Comparison of ENCODE assay signal across 28 mouse cellular contexts in the genomic region with DNA sequence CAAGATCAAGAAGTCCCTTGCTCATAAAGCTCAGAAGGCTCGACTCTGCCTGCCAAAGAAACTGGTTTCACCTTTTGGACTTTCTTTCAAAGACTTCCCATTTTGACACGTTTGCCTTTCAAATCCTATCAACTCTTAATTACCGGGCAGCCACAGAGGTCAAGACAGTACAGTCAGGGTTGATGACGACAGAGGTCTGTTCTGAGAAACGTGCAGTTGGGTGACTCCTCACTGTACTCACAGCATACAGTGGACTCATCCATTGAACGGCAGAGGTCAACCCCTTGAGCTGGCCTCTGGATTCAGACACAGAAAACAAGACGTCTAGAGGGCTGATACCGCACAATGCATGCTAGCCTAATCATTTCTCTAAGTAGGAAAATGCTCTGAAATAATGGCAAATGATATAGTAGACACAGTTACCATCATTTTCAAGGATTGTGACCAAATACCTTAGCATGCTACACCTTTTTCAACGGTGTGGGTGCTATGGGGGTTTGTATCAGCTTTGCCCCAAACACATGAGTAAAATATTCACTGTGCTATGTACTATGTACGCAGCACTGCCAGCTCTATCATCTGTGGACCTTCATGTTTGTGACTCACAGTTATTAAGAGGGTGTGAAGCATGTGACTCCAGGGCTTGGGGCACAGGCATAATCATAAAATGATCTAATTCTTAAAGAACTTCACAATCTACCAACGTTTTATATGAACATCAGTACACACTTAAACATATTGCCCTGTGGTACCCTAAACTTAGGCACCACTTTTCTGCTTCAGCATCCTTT.
A peak's percentile ranks its signal among the peaks of the same experiment; 100 is the strongest.
DNase-seq lines count a peak whose midpoint lies in the region; ATAC-seq lines count a peak whose summit lies in the region.
"Had no signal": no experiment of that assay in that cellular context is flagged by ENCODE, and none has a peak within 500 bp of the region (broad histone marks: within the 10 kb centered on the region; RNA-seq: fewer than 3 reads in every experiment).

No protein-coding gene starts in this region.

- H3K27ac ChIP-seq in lung, embryonic 16.5 days (ENCODE audit: low read length), result no peak overlapping the region
- H3K27ac ChIP-seq: embryonic facial prominence, embryonic 13.5 days; forebrain, embryonic 10.5 days; forebrain, embryonic 15.5 days; heart, embryonic 10.5 days; heart, embryonic 15.5 days; hindbrain, embryonic 10.5 days; hindbrain, embryonic 15.5 days; liver, embryonic 14.5 days; macrophage; midbrain, embryonic 13.5 days; neural tube, embryonic 13.5 days had no signal

- peak; percentile 87 for ATAC-seq in lung, embryonic 16.5 days (ENCODE audit: low read depth)
- ATAC-seq: forebrain, embryonic 15.5 days; inflammation-experienced regulatory T-cells, adult 6 months; midbrain, embryonic 13.5 days had no signal

- WGBS in lung, embryonic 16.5 days, result 49% methylated on average over 11 of the region's 11 CpGs

- H3K9ac ChIP-seq in lung, embryonic 16.5 days (ENCODE audit: low read length), result no peak overlapping the region
- H3K9ac ChIP-seq: embryonic facial prominence, embryonic 13.5 days; forebrain, embryonic 15.5 days; heart, embryonic 15.5 days; hindbrain, embryonic 15.5 days; liver, embryonic 14.5 days; midbrain, embryonic 13.5 days; neural tube, embryonic 13.5 days had no signal

- no peaks in the 10 kb centered on the region for H3K27me3 ChIP-seq in lung, embryonic 16.5 days (ENCODE audit: control insufficient read depth, insufficient read depth, low read depth, low read length)
- H3K27me3 ChIP-seq: embryonic facial prominence, embryonic 13.5 days; forebrain, embryonic 15.5 days; heart, embryonic 15.5 days; hindbrain, embryonic 15.5 days; midbrain, embryonic 13.5 days; neural tube, embryonic 13.5 days had no signal

- no peak overlapping the region for H3K4me2 ChIP-seq in lung, embryonic 16.5 days (ENCODE audit: low read depth, low read length)
- H3K4me2 ChIP-seq: embryonic facial prominence, embryonic 13.5 days; forebrain, embryonic 15.5 days; heart, embryonic 15.5 days; hindbrain, embryonic 15.5 days; midbrain, embryonic 13.5 days; neural tube, embryonic 13.5 days had no signal

- H3K4me3 ChIP-seq in lung, embryonic 16.5 days (ENCODE audit: low read length), result no peak overlapping the region
- H3K4me3 ChIP-seq: embryonic facial prominence, embryonic 13.5 days; forebrain, embryonic 10.5 days; forebrain, embryonic 15.5 days; heart, embryonic 10.5 days; heart, embryonic 15.5 days; hindbrain, embryonic 10.5 days; hindbrain, embryonic 15.5 days; midbrain, embryonic 13.5 days; neural tube, embryonic 13.5 days had no signal

- DNase-seq in heart, adult 11 months, result peak; percentile 85
- no peak for DNase-seq in heart, adult 9 months (ENCODE audit: low spot score in 2 of 2)
- DNase-seq in kidney, postnatal 10 days, result peak; percentile 32
- no peak for DNase-seq in kidney, adult 9 months
- no peak for DNase-seq in lung, adult 18-20 months
- no peak for DNase-seq in layer of hippocampus, postnatal 36 days
- DNase-seq: adrenal gland, postnatal 36 days; cerebellum, adult 18-20 months; cerebellum, postnatal 10 days; kidney, adult 11 months; layer of hippocampus, adult 9-11 months; liver; right cerebral cortex, postnatal 4 days; thymus, adult 2 months; thymus, postnatal 36 days had no signal

- no peaks in the 10 kb centered on the region for H3K9me3 ChIP-seq in lung, embryonic 16.5 days (ENCODE audit: control insufficient read depth, low read length)
- H3K9me3 ChIP-seq: embryonic facial prominence, embryonic 13.5 days; forebrain, embryonic 10.5 days; forebrain, embryonic 15.5 days; heart, embryonic 10.5 days; heart, embryonic 15.5 days; hindbrain, embryonic 10.5 days; hindbrain, embryonic 15.5 days; midbrain, embryonic 13.5 days; neural tube, embryonic 13.5 days had no signal

- no peaks in the 10 kb centered on the region for H3K4me1 ChIP-seq in lung, embryonic 16.5 days (replicated peaks; ENCODE audit: control insufficient read depth, insufficient read depth, low read length)
- H3K4me1 ChIP-seq: embryonic facial prominence, embryonic 13.5 days; forebrain, embryonic 15.5 days; hindbrain, embryonic 10.5 days; hindbrain, embryonic 15.5 days; midbrain, embryonic 13.5 days; neural tube, embryonic 13.5 days had no signal

- H3K36me3 ChIP-seq in lung, embryonic 16.5 days (ENCODE audit: control insufficient read depth, insufficient read depth, low read length), result no peaks in the 10 kb centered on the region
- H3K36me3 ChIP-seq: embryonic facial prominence, embryonic 13.5 days; forebrain, embryonic 10.5 days; forebrain, embryonic 15.5 days; heart, embryonic 10.5 days; heart, embryonic 15.5 days; hindbrain, embryonic 10.5 days; hindbrain, embryonic 15.5 days; midbrain, embryonic 13.5 days; neural tube, embryonic 13.5 days had no signal

Comparison
In these comparisons a context has a peak if more than half of its experiments do, and no peak if none do; other contexts are left out.
1. DNase-seq: peak in heart, adult 11 months (single experiment) and kidney, postnatal 10 days (single experiment); none in heart, adult 9 months (0 of 2), kidney, adult 9 months (single experiment), lung, adult 18-20 months (0 of 2) and layer of hippocampus, postnatal 36 days (0 of 2).